Mouse (Mus musculus) lung, adult 2 months (tissue): ENCODE measurements around the gene Fubp1.
"Not testable (repeated sequence)": the region's sequence is repeated elsewhere in the genome, so short reads cannot be mapped to it uniquely, and the experiment has no call there.

Experiments used
- CTCF ChIP-seq: fragments of 200-500 bp; IDR thresholded peaks from 2 replicates; pipeline ENCODE4 v1.5.1; 2011; ENCODE audit warnings: mild to moderate bottlenecking, low read length, control low read depth; ENCODE audit not compliant: insufficient read depth
- POLR2A ChIP-seq: fragments of 200-500 bp; IDR thresholded peaks from 2 replicates; pipeline ENCODE4 v1.6.1; 2011; ENCODE audit warnings: low read depth, mild to moderate bottlenecking, control low read depth, low read length, borderline replicate concordance; ENCODE audit errors: extremely low read depth

- TF ChIP-seq POLR2A, CTCF: not testable (repeated sequence)
Observed at GRCm38 (mm10) chr3:152197246-152197645, 13.0 kb upstream of the Fubp1 start.
